Mouse (Mus musculus): Measurements from ENCODE around the gene Krt73. TPM values are rescaled to one million over a fixed set of nuclear protein-coding genes. Genes with fewer than 3 reads are reported as not detected.
A peak's percentile ranks its signal among the peaks of the same experiment; 100 is the strongest.

The Krt73 gene
- polyA plus RNA-seq (2015; fragmentation: Nextera tagmentation; extraction: Ambion mirVana): not detected in 2 replicates

GRCm38 (mm10) chr15:101802296-101802835 is at the start of gene Krt73:
Krt73 (minus strand) TSS chr15:101802346.
- Histone ChIP-seq H3K27ac (replicated peaks) (no peak within 1 kb of the TSS), H3K9me3 (no peaks in the 10 kb centered on the region), H3K27me3 (replicated peaks) (peaks cover 61% of the 10 kb centered on the region), H3K4me1 (no peaks in the 10 kb centered on the region), H3K4me2 (no peak within 1 kb of the TSS), H3K9ac (no peak within 1 kb of the TSS), H3K4me3 (no peak within 1 kb of the TSS), H3K36me3 (no peaks in the 10 kb centered on the region)
- no peak for ATAC-seq (ENCODE audit: extremely low read depth, insufficient number of reproducible peaks, low FRiP score, low TSS enrichment)
- WGBS: 68% methylated on average over 6 of the region's 6 CpGs

GRCm38 (mm10) chr15:101850694-101851093 is 48.5 kb upstream of the Krt73 start, which contains the start of gene Krt1:
Krt1 (minus strand) TSS chr15:101850794.
- no peak for ATAC-seq (ENCODE audit: extremely low read depth, insufficient number of reproducible peaks, low FRiP score, low TSS enrichment)
- Histone ChIP-seq H3K27me3 (replicated peaks) (peaks cover 94% of the 10 kb centered on the region), H3K4me2 (no peak within 1 kb of the TSS), H3K36me3 (no peaks in the 10 kb centered on the region), H3K9ac (no peak within 1 kb of the TSS), H3K27ac (replicated peaks) (no peak within 1 kb of the TSS), H3K9me3 (no peaks in the 10 kb centered on the region), H3K4me3 (no peak within 1 kb of the TSS), H3K4me1 (peaks cover 5% of the 10 kb centered on the region; the same call in 1 of the 2 replicates)
- 67% methylated on average over 6 of the region's 6 CpGs for WGBS

GRCm38 (mm10) chr15:101845971-101846403 is 43.8 kb upstream of the Krt73 start:
- no peak for ATAC-seq (ENCODE audit: extremely low read depth, insufficient number of reproducible peaks, low FRiP score, low TSS enrichment)
- Histone ChIP-seq H3K9me3 (no peaks in the 10 kb centered on the region), H3K4me3 (peak overlapping the region; percentile 61), H3K4me2 (peak overlapping the region; percentile 84), H3K27me3 (replicated peaks) (peaks cover 82% of the 10 kb centered on the region), H3K36me3 (no peaks in the 10 kb centered on the region), H3K9ac (peak overlapping the region; percentile 81), H3K27ac (replicated peaks) (no peak overlapping the region), H3K4me1 (peaks cover 10% of the 10 kb centered on the region; the same call in 1 of the 2 replicates)
- WGBS: 2% methylated on average over 36 of the region's 37 CpGs

- WGBS: 62% methylated on average over 9 of the region's 9 CpGs
- peaks cover 70% of the 10 kb centered on the region for H3K27me3 ChIP-seq (replicated peaks)
Observed at GRCm38 (mm10) chr15:101843192-101843591, 41.0 kb upstream of the Krt73 start.

GRCm38 (mm10) chr15:101834784-101835328 is 32.7 kb upstream of the Krt73 start:
- ATAC-seq (ENCODE audit: extremely low read depth, insufficient number of reproducible peaks, low FRiP score, low TSS enrichment): no peak
- Histone ChIP-seq H3K27me3 (replicated peaks) (peaks cover 34% of the 10 kb centered on the region), H3K36me3 (no peaks in the 10 kb centered on the region), H3K9me3 (no peaks in the 10 kb centered on the region), H3K9ac (no peak overlapping the region), H3K4me3 (no peak overlapping the region), H3K27ac (replicated peaks) (no peak overlapping the region), H3K4me1 (no peaks in the 10 kb centered on the region), H3K4me2 (no peak overlapping the region)
- 47% methylated on average over 5 of the region's 5 CpGs for WGBS

More at GRCm38 (mm10) chr15:101843192-101843591, 41.0 kb upstream of the Krt73 start:
- Histone ChIP-seq H3K9me3 (no peaks in the 10 kb centered on the region), H3K9ac (no peak overlapping the region), H3K36me3 (no peaks in the 10 kb centered on the region), H3K4me2 (no peak overlapping the region), H3K4me3 (no peak overlapping the region), H3K27ac (replicated peaks) (no peak overlapping the region), H3K4me1 (peaks cover 10% of the 10 kb centered on the region; the same call in 1 of the 2 replicates)
- ATAC-seq (ENCODE audit: extremely low read depth, insufficient number of reproducible peaks, low FRiP score, low TSS enrichment): no peak

- WGBS: 37% methylated on average over 6 of the region's 6 CpGs
- H3K27ac ChIP-seq (replicated peaks): no peak overlapping the region
- no peaks in the 10 kb centered on the region for H3K4me1 ChIP-seq
- no peak overlapping the region for H3K9ac ChIP-seq
- H3K4me2 ChIP-seq: no peak overlapping the region
- peaks cover 32% of the 10 kb centered on the region; the same call in 1 of the 2 replicates for H3K27me3 ChIP-seq (replicated peaks)
- no peaks in the 10 kb centered on the region for H3K36me3 ChIP-seq
- no peak for ATAC-seq (ENCODE audit: extremely low read depth, insufficient number of reproducible peaks, low FRiP score, low TSS enrichment)
- H3K9me3 ChIP-seq: no peaks in the 10 kb centered on the region
- H3K4me3 ChIP-seq: no peak overlapping the region
Observed at GRCm38 (mm10) chr15:101833131-101833530, 31.0 kb upstream of the Krt73 start.

GRCm38 (mm10) chr15:101829441-101829840 is 27.3 kb upstream of the Krt73 start:
- Histone ChIP-seq H3K9ac (no peak overlapping the region), H3K4me1 (no peaks in the 10 kb centered on the region), H3K36me3 (no peaks in the 10 kb centered on the region), H3K27me3 (replicated peaks) (peaks cover 27% of the 10 kb centered on the region), H3K27ac (replicated peaks) (no peak overlapping the region), H3K4me2 (no peak overlapping the region), H3K9me3 (no peaks in the 10 kb centered on the region), H3K4me3 (no peak overlapping the region)
- no peak for ATAC-seq (ENCODE audit: extremely low read depth, insufficient number of reproducible peaks, low FRiP score, low TSS enrichment)
- 56% methylated on average over 5 of the region's 5 CpGs for WGBS

- H3K9me3 ChIP-seq: no peaks in the 10 kb centered on the region
- H3K27ac ChIP-seq (replicated peaks): no peak overlapping the region
- H3K4me2 ChIP-seq: no peak overlapping the region
- H3K9ac ChIP-seq: no peak overlapping the region
- H3K4me1 ChIP-seq: no peaks in the 10 kb centered on the region
- H3K4me3 ChIP-seq: no peak overlapping the region
- peaks cover 41% of the 10 kb centered on the region for H3K27me3 ChIP-seq (replicated peaks)
- WGBS: 22% methylated on average over 3 of the region's 3 CpGs
- no peaks in the 10 kb centered on the region for H3K36me3 ChIP-seq
- ATAC-seq (ENCODE audit: extremely low read depth, insufficient number of reproducible peaks, low FRiP score, low TSS enrichment): no peak
Observed at GRCm38 (mm10) chr15:101821786-101822185, 19.6 kb upstream of the Krt73 start.

- peaks cover 52% of the 10 kb centered on the region for H3K27me3 ChIP-seq (replicated peaks)
- H3K27ac ChIP-seq (replicated peaks): no peak within 1 kb of the TSS
- no peaks in the 10 kb centered on the region for H3K9me3 ChIP-seq
- no peak for ATAC-seq (ENCODE audit: extremely low read depth, insufficient number of reproducible peaks, low FRiP score, low TSS enrichment)
- H3K4me3 ChIP-seq: no peak within 1 kb of the TSS
- WGBS: 57% methylated on average over 16 of the region's 16 CpGs
- H3K4me1 ChIP-seq: no peaks in the 10 kb centered on the region
- no peak within 1 kb of the TSS for H3K4me2 ChIP-seq
- no peak within 1 kb of the TSS for H3K9ac ChIP-seq
- H3K36me3 ChIP-seq: no peaks in the 10 kb centered on the region
Observed at GRCm38 (mm10) chr15:101817875-101818274, 15.7 kb upstream of the Krt73 start, which contains the start of gene Krt2. Krt2 (minus strand) TSS chr15:101818169.

- no peaks in the 10 kb centered on the region for H3K36me3 ChIP-seq
- no peaks in the 10 kb centered on the region for H3K4me1 ChIP-seq
- no peaks in the 10 kb centered on the region for H3K9me3 ChIP-seq
- H3K9ac ChIP-seq: no peak overlapping the region
- H3K27me3 ChIP-seq (replicated peaks): peaks cover 54% of the 10 kb centered on the region
- H3K4me2 ChIP-seq: no peak overlapping the region
- H3K27ac ChIP-seq (replicated peaks): no peak overlapping the region
- H3K4me3 ChIP-seq: no peak overlapping the region
- ATAC-seq (ENCODE audit: extremely low read depth, insufficient number of reproducible peaks, low FRiP score, low TSS enrichment): no peak
- 74% methylated on average over 11 of the region's 11 CpGs for WGBS
Observed at GRCm38 (mm10) chr15:101803052-101803822, 1.1 kb upstream of the Krt73 start.

- ATAC-seq (ENCODE audit: extremely low read depth, insufficient number of reproducible peaks, low FRiP score, low TSS enrichment): no peak
- Histone ChIP-seq H3K4me3 (no peak overlapping the region), H3K9ac (no peak overlapping the region), H3K4me1 (no peaks in the 10 kb centered on the region), H3K9me3 (no peaks in the 10 kb centered on the region), H3K27me3 (replicated peaks) (peaks cover 62% of the 10 kb centered on the region), H3K36me3 (no peaks in the 10 kb centered on the region), H3K27ac (replicated peaks) (no peak overlapping the region), H3K4me2 (no peak overlapping the region)
- WGBS: 10% methylated on average over 3 of the region's 3 CpGs
Observed at GRCm38 (mm10) chr15:101790867-101791266, 11.3 kb downstream of the Krt73 start.

Measured in heart, embryonic 13.5 days (tissue).